Mouse (Mus musculus) bone marrow, adult 2 months (tissue): Measurements from ENCODE around the gene Cd47.

Experiments used
- CTCF ChIP-seq: fragments of 200-500 bp; IDR thresholded peaks from 2 replicates; pipeline ENCODE4 v1.5.1; 2011; ENCODE audit warnings: low read length, control low read depth; ENCODE audit not compliant: control insufficient read depth, insufficient read depth
- POLR2A ChIP-seq: fragments of 200-500 bp; IDR thresholded peaks from 2 replicates; pipeline ENCODE4 v1.6.1; 2011; ENCODE audit warnings: low read depth, mild to moderate bottlenecking, control low read depth, low read length, borderline replicate concordance; ENCODE audit not compliant: control insufficient read depth

DNA sequence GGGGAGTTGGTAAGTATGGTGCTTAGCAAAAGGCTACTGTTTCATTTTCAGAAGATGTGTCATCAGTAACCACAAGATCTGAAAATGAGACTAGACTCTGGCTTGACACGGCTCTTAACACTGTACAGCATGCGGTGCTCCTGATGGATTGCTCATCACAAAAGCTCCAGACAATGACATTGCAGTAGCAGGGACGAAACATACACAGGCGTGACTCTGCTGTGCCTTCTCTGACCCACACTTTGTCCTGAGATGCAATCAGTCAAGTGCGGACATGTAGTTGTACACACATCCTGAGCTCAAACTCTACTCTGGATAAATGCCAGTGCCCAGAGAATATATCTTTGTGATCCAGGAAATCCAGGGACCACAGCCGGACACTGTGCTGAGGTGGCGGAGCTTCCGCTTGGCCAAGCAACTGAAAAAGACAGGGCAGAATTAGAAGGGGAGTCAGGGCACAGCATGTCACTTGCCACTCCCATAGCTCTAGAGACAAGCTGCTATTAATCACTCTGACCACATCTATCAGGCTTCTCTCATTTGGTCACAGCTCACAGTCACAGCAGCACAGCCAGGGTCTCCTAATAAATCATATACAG is 151.7 kb downstream of the Cd47 start:
- TF ChIP-seq CTCF, result no peak
- TF ChIP-seq POLR2A, result no peak
